Mouse (Mus musculus): ENCODE data around the gene Hdac1.
A peak's percentile ranks its signal among the peaks of the same experiment; 100 is the strongest.
"Not testable (repeated sequence)": the region's sequence is repeated elsewhere in the genome, so short reads cannot be mapped to it uniquely, and the experiment has no call there.

Hdac1 gene

GRCm38 (mm10) chr4:129558321-129558955, 15.9 kb upstream of the Hdac1 start:
- DNase-seq (ENCODE audit: low read depth) = no peak

GRCm38 (mm10) chr4:129557256-129557808, 14.8 kb upstream of the Hdac1 start:
- no peak for DNase-seq (ENCODE audit: low read depth)

GRCm38 (mm10) chr4:129556532-129557223, 14.2 kb upstream of the Hdac1 start:
- peak; percentile 83 for DNase-seq (ENCODE audit: low read depth)

- DNase-seq (ENCODE audit: low read depth) = no peak
Observed at GRCm38 (mm10) chr4:129555862-129556531, 13.5 kb upstream of the Hdac1 start.

GRCm38 (mm10) chr4:129555421-129555861, 12.9 kb upstream of the Hdac1 start:
- DNase-seq (ENCODE audit: low read depth) = peak; percentile 59

- not testable (repeated sequence) for DNase-seq (ENCODE audit: low read depth)
Observed at GRCm38 (mm10) chr4:129554512-129554911, 12.0 kb upstream of the Hdac1 start.

GRCm38 (mm10) chr4:129550295-129550694, 7.8 kb upstream of the Hdac1 start:
- no peak for DNase-seq (ENCODE audit: low read depth)

- no peak for DNase-seq (ENCODE audit: low read depth)
Observed at GRCm38 (mm10) chr4:129549306-129549705, 6.8 kb upstream of the Hdac1 start.

- DNase-seq (ENCODE audit: low read depth) = not testable (repeated sequence)
Observed at GRCm38 (mm10) chr4:129547631-129548030, 5.1 kb upstream of the Hdac1 start.

- DNase-seq (ENCODE audit: low read depth) = no peak
Observed at GRCm38 (mm10) chr4:129544106-129544505, 1.6 kb upstream of the Hdac1 start.

GRCm38 (mm10) chr4:129541868-129542591, 483 bp downstream of the Hdac1 start:
- DNase-seq (ENCODE audit: low read depth) = no peak

GRCm38 (mm10) chr4:129540012-129540411, 2.5 kb downstream of the Hdac1 start:
- DNase-seq (ENCODE audit: low read depth) = no peak

- not testable (repeated sequence) for DNase-seq (ENCODE audit: low read depth)
Observed at GRCm38 (mm10) chr4:129528901-129529300, 13.6 kb downstream of the Hdac1 start.

GRCm38 (mm10) chr4:129525889-129526288, 16.6 kb downstream of the Hdac1 start:
- no peak for DNase-seq (ENCODE audit: low read depth)

- DNase-seq (ENCODE audit: low read depth) = no peak
Observed at GRCm38 (mm10) chr4:129525338-129525737, 17.2 kb downstream of the Hdac1 start.

- DNase-seq (ENCODE audit: low read depth) = no peak
Observed at GRCm38 (mm10) chr4:129518519-129518918, 24.0 kb downstream of the Hdac1 start.

GRCm38 (mm10) chr4:129516925-129517324, 25.6 kb downstream of the Hdac1 start:
- no peak for DNase-seq (ENCODE audit: low read depth)

GRCm38 (mm10) chr4:129514300-129514898, 28.1 kb downstream of the Hdac1 start:
- DNase-seq (ENCODE audit: low read depth) = peak; percentile 45

- DNase-seq (ENCODE audit: low read depth) = no peak
Observed at GRCm38 (mm10) chr4:129513891-129514290, 28.6 kb downstream of the Hdac1 start.

- DNase-seq (ENCODE audit: low read depth) = peak; percentile 73
Observed at GRCm38 (mm10) chr4:129513086-129513767, 29.3 kb downstream of the Hdac1 start, which contains the start of gene Marcksl1. Gene Marcksl1, plus strand, starts transcription at chr4:129513581.
